Mouse (Mus musculus): ENCODE data around the gene Cmtm5.

Gene Cmtm5

DNA sequence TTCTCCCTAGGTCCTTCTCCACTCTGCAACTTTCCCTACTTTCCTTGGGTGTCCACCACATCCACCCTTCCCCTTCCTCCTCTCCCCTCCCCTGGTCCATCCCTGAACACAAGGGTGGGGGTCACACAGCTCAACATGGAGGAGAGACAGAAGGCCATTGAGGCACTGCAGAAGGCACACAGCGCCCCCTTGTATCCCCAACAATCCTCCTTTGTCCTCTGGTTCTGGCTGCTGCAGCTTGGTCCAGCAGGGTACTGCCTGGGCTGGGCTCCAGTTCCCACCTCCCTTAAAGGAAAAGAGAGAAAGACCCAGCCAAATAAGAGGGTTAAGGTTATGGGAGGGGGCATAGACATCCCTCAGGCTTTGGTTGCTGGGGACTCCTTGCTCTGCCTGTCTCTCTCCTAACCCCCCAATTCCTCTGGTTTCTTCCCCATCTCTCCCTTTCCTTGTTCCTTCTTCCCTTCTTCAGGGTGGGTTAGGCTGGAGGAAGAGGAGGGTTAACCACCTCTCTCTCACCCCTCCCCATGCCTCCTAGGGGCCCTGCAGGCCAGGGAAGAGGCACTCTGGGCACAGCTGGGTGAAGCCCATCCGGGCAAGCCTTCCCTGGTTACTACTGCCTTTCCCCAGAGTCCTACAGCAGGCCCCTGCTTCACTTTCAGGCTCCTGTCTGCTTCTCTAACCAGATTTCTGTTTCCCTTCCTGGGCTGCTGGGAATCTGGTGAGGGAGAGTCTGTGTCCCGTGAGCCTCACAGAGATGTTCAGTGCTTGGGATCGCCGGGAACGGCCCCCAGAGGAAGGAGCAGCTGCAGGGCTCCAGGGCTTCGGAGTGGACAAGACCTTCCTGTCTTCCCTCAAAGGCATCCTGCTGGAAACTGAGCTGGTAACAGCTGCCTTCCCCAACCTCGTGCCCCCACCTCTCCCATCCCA, at the start of gene Cmtm5:
Cmtm5 (plus strand) TSS at position 358 of the 927 bp plus-strand sequence.
- no peak for DNase-seq (ENCODE audit: low spot score in 2 of 2)

DNA sequence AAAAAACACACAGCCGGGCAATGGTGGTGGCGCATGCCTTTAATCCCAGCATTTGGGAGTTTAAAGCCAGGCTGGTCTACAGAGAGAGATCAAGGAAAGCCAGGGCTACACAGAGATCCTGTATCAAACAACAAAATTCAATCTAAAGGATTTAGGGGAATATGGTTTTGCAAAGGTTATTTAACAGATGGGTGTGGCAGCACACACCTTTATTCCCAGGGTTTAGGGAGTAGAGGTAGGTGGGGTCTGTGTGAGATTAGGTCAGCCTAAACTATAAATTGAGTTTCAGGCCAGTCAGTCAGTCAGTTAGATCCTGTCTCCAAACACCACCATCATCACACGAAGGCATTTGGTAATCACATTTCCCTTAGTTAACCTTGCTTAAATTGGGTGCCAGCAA, 43.9 kb upstream of the Cmtm5 start, which contains the start of gene Pabpn1:
Pabpn1 (plus strand) TSS at position 301 of the 400 bp plus-strand sequence.
- DNase-seq (ENCODE audit: low spot score in 2 of 2), result no peak

DNA sequence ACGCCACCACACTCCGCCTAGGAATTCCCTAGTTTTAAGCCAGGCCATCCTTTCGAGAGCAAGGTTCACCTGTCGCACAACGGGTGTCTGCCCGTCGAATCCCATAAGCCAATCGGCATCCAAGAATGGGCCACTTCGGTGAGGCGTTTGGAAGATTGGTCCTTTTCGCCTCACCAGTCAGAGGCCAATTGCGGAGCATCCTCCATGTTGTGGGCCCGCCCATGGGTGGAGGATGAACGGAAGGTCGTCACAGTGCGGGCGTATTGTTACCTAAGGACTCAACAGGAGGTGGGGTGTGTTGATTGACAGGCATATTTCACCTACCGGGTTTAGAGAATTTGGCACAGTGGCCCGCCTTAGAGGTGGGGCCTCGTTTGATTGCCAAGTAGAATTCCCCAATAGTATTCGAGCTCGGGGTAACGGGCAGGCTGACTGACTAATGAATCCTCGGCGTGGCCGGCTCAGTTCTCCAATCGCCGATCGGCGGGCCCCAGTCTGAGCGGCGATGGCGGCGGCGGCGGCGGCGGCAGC, 42.3 kb upstream of the Cmtm5 start:
- DNase-seq (ENCODE audit: low spot score in 2 of 2), result peak; percentile 100

DNA sequence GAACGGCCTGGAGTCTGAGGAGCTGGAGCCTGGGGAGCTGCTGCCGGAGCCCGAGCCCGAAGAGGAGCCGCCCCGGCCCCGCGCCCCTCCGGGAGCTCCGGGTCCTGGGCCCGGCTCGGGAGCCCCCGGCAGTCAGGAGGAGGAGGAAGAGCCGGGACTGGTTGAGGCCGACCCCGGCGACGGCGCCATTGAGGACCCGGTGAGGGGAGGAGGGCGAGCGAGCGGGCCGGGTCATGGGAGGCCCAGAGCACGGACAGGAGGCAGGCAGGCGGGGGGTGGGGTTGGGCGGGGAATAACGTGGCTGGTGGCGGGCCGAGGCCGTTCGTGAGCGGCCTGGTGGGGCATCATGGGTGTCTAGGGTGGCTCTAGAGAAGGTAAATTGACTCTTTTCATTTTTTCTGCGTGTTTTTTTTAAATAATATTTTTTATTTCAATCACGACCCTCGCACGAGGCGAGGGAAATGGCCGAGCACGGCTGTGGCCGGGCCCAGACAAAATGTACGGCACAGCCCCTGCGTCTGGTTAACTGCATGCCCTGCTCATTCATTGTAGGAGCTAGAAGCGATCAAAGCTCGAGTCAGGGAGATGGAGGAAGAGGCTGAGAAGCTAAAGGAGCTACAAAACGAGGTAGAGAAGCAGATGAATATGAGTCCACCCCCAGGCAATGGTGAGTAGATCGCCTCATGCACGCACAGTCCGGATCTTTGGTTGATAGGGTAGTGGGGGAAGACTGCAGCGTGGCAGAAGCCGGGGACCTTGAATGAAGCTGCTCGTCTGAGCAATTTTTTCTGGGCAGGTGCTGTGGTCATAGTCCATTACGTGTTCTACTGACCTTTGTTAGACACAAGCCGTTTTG, 41.5 kb upstream of the Cmtm5 start:
- DNase-seq (ENCODE audit: low spot score in 2 of 2), result no peak

DNA sequence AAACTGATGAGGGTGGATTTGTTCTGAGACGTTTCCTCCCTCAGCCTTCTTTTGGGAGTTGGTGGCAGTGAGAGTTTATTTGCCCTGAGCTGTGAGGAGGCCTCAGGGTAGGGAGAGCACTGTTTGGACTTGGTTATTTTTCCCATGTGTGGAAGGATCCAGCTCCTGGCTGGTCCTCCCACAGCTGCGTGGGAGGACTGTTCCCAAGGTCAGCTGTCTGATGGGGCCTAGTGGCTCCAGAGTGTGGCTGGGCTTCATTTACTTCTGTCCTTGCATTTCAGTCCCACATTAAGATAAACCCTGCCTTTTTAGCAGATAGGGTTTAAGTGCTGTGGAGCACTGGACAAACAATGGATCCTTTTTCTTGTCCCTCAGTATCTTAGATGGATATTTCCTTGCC, 38.6 kb upstream of the Cmtm5 start:
- no peak for DNase-seq (ENCODE audit: low spot score in 2 of 2)

DNA sequence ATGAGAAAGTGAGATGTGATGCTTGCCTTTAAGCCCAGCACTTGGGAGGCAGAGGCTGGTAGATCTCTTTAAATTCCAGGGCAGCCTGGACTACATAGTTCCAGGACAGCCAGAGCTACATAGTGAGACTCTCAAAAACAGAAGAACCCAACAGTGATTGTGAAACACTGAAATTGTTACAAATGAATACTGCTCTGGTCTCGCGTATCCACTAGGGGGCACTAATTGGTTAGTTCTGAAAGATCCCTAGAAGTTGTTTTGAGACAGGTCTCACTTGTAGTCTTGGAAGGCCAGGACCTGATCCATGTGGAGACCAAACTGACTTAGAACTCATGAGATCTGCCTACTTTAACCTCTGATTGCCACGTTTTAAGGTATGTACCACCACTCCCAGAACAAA, 35.7 kb upstream of the Cmtm5 start:
- peak; percentile 49 to 74 for DNase-seq (ENCODE audit: low spot score in 2 of 2)

DNA sequence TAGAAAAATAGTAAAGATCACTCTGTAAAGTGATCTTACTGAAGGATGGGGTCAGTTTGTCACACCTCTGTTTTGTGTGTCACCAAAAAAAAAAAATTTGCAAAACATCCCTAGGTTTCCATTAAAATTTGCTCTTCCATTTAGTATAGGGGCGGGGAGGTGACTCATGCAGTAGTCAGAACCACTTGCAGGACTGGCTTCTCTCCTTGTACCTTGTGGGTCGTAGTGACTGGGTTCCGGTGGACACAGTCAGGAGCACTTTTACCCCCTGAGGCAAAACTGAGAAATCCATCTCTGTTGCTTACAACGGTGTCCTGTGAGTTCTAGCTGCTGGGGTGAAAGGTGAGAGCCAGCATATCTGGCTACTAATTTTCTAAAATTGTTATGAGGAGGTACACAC, 32.4 kb upstream of the Cmtm5 start:
- no peak for DNase-seq (ENCODE audit: low spot score in 2 of 2)

DNA sequence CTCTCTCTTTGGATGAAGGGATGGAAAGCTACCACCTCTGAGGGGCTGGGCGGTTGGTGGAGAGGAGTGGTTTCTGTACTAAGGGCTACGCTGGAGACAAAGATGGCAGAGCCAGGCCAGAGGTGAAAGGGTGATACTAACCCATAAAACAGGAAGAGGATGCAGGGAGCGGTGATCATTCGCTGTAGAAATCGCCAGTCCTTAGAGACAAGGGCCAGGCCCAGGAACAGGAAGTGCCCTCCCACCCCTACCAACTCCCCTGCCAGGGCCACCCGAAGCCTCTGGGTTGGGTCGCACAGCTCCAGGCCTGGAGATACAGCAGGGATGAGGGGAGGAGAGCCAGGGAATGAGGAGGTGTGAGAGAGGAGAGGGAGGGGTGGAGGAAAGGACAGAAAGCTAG, 27.4 kb upstream of the Cmtm5 start:
- no peak for DNase-seq (ENCODE audit: low spot score in 2 of 2)

DNA sequence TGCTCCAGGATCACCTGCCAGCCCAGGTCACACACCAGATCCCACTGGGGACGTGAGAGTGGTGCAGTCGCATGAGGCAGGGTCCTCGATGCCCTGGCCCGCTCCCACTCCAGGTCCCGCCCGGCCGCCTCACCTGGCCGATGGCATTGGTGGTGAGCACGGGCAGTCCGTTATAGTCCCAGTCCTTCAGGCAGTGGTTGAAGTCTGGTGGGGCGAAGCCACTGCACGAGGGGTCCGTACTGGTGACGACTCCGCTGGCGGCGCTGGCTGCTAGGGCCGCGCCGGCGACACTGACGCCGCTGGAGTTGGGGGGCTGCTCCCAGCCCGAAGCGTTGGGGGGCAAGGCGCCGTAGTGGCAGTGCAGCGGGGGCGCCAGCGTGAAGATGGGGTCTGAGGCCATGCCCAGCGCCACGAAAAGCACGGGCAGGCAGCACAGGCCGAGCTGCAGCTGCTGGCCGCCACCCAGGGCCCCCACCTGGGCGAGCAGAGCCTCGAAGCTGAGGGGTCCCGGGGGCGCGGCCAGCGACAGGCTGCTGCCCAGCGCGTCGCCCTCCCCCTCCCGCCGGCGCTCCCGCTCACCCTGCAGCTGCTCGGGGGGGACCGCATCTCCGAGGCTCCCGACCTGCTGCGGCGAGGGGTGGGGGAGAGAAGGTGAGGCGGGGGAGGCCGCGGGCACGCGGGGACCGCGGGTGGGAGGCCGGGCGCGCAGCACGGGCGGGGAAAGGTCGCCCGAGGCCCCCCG, 23.8 kb upstream of the Cmtm5 start:
- no peak for DNase-seq (ENCODE audit: low spot score in 2 of 2)

DNA sequence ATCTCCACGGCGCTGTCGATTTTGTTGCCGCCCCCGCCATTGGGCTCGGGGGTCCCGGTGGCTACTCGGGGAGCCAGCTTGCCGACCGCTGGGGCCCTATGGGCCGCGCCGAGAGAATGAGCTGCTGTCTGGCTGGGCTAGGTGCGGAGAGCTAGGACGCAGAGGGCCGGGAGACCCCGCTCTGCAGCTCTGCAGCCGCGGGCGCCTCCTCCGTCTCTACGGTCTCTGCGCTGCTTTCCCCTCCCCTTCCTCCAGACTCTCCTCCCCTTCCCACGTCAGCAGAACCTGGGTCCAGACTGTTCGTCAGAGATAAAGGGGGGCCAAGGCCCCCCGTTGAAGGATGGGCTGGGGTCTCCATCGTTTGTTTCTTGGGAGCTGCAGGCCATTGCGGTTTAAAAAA, 23.2 kb upstream of the Cmtm5 start, which contains the start of gene Slc22a17:
Slc22a17 (minus strand) TSS at position 247 of the 400 bp plus-strand sequence.
- peak; percentile 68 to 69 for DNase-seq (ENCODE audit: low spot score in 2 of 2)

DNA sequence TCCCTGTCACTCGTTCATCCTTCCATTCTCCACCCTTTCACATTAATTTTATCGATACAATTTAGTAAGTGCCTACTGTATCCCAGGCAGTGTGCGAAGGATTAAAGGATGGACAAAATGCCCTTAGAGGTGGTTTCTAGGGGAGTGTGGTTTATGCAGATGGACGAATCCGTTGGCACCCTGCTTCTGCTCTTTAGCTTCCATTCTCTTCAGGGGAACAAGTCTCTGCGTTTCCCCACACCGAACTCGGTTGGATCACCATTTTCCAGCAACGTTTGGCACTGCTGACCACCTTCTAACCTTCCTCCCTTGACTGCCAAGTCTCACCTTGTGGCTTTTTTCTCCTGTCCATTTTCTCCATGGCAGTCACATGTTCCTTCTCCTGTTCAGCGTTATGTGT, 22.7 kb upstream of the Cmtm5 start:
- no peak for DNase-seq (ENCODE audit: low spot score in 2 of 2)

DNA sequence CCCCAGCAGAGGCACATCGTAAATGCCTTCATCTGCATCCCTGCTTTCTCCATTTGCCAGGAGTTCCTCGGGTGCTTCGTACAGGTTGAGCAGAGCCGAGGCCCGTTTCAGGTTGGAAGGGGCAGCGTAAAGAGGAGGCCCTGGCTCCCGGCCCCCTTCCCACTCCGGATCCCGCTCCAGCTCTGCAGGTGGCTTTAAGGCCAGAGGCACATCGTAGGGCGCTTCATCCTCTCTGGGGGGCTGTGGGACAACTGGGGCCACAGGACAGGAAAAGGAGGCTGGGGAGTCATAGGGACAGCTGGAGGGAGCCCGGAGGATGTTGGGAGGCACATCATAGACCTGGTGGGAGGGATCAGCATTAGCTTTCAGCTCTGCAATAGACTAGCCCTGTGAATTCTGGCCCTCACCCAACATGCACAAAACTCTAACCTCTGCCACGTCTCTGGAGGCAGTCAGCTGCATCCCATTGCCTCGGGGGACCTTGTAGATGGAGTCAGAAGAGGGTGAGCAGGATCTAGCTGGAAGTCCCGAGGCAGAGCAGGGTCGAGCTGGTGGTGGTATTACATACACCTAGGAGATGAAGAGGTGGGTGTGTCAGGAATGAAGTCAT, 15.9 kb upstream of the Cmtm5 start:
- DNase-seq (ENCODE audit: low spot score in 2 of 2), result no peak

DNA sequence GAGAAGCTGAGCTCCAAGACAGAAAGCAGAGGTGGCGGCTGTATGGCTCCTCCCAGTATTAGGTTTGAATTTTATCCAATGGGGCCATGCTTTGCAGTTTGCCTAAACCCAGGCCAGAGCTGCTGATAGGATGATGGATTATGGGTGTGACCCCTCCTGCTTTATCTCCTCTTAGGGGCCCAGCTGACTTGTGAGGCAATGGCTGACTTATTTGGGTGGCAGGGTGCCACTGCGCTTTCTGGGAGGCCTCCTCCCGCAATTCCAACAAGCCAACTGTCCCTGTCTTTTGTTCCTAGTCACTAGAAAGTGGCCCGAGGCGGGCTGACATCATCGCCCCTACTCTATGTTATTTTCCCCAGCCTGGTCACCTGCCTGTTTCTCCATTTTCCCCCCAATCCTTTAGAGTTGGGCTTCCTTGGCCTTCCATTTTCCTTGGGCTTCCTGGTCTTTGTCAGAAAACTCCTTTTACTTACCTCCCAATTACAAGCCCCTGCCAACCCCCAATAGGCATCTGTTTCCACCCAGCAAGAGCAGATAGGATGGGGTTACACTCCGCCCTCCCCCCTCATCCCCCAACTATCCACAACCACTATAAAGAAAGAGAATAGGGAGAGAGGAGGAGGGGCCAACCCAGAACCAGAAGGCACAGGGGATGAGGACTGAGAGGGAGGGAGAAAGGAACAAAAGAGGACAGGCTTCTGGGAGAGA, 11.3 kb upstream of the Cmtm5 start:
- peak; percentile 79 to 82 for DNase-seq (ENCODE audit: low spot score in 2 of 2)

DNA sequence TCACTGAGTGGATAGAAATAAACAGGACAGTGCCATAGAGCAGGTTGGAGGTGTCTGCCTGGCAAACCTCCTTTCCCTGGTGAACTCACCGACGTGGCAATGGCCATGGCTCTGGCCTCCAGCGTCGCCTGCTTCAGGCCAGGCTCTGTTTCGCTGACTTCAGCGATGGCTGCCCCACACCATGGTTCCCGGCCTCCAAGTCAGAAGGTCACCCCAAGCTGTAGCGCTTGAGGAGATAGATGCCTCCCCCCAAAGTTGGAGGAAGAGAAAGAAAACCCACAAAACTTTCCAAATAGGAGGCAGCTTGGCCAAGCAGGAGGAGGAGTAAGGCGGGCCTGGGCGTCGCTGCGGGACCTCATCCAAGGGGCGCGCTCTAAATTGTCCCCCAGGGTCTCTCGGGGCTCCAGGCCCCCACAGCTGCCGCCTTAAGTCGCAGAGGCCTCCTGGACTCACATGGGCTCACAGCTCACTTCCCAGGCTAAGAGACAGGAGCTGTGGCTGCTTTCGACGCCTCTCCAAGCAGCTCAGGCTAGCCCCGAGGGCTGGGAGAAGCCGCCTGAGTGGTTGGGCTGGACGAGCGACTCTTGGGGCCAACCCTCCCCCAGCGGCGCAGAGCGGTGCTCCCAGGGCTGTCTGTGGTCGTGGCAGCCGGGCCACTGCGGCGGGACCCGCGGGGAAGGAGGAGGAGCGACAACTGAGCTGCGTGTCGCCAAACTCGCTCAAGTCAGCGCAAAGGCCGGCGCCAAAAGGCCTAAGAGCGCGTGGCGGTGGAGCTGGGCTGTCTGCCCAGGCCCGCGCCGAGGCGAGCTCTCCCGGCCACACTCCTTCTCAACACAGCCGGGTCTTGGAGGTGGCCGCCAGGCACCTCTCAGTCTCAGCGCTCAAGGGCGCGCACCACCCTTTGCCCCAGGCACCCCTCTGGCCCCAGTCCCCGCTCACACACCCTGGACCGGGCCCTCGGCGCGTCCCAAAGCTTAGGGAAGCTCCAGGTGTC, 10.4 kb upstream of the Cmtm5 start, which contains the start of gene Efs:
Efs (minus strand) TSS at position 778 of the 994 bp plus-strand sequence.
- DNase-seq (ENCODE audit: low spot score in 2 of 2), result peak; percentile 56 to 68

DNA sequence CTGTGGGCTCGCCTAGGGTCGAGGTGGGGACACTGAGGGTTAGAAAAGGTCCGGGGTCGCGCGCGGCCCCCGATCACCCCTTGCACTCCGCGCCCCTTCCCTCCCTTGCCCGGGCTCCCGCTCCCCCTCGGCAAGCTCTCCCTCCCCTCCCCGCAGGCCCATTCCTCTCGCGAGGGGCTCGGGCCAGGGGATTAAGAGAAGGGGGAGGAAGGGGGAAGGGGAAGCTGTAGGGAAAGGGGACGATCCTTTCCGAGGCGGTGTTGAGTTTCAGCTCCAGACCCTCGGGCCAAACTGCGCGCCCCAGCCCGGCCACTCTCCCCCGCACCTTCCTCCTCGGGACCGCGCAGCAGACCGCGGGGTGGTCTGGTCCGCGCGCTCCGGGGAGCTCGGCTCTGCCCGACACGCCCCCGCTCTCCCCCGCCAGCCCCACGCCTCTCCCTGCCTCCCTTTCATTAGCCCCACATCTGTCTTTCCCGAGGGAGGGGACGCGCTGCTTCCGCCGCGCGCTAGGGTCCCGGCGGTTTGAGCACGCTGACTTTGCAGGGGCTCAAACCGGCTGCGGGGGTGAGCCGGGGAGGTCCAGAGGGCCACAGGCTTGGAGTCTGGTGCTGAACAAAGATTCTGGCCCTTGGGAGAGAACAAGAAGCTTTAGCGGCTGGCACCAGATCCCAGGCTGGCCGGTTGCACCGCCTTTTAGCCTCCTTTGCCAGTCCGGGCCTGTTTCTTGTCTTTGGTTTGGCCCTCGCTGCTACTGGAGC, 9.5 kb upstream of the Cmtm5 start:
- DNase-seq (ENCODE audit: low spot score in 2 of 2), result peak; percentile 65 to 72

DNA sequence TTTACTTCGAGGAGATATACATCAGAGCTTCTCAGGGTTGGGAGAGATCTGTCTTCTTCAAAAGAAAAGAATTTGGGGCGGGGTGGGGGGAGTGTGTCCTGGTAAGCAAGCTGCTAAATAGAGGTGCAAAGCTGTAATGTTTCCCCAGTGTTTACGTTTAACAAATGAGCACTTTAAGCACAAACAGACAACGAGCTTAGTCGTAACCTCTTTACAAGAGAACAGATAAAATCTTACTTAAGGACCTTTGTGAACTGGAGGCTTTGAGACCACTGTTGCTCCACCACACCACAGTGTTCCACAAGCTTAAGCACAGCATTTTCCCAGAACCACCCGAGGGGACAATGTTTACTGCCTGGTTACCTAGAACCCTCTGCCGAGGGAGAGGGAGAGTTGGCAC, 8.8 kb upstream of the Cmtm5 start:
- no peak for DNase-seq (ENCODE audit: low spot score in 2 of 2)

DNA sequence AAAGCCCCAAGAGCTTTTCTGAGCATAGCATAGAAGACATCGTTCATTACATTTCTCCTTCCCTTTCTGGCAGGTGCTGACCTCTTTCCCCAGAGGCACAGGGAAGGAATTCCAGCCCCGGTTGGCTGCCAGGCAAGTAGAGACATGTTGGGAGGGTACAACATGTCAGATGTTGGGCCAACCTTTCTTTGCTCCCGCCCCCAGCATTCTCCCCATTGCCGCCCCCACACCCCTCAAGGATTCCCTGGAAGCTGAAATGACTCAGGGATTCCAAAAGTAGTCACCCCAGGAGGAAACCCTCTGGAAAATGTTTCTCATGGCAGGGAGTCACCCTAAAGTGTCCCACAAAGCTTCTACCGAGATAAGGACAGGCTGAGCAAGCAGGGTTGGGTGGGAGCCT, 6.3 kb upstream of the Cmtm5 start:
- no peak for DNase-seq (ENCODE audit: low spot score in 2 of 2)

DNA sequence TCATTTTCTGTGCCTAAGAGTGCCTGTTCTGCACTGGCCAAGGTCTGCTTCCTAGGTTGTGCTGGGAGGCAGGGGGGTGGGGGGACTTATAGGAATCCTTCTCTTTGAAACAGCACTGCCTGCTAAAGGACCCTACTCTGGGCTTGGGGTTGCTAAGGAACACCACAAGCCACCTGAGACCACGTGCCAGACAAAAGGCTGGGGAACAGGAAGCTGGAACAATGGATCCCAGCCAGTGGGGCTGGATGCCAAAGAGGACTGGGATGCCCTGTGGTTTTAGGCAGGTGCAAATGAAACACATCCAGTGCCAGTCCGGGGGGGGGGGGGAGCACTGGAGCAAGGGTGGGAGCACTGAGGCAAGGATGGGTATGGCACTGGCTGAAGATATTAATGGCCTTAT, 5.6 kb upstream of the Cmtm5 start:
- DNase-seq (ENCODE audit: low spot score in 2 of 2), result no peak
